Mouse (Mus musculus): ENCODE data around the gene Spag9. TPM values are rescaled to one million over a fixed set of nuclear protein-coding genes. Genes with fewer than 3 reads are reported as not detected.
A peak's percentile ranks its signal among the peaks of the same experiment; 100 is the strongest.

Spag9 gene
- polyA plus RNA-seq, 1 experiment = 126 TPM

DNA sequence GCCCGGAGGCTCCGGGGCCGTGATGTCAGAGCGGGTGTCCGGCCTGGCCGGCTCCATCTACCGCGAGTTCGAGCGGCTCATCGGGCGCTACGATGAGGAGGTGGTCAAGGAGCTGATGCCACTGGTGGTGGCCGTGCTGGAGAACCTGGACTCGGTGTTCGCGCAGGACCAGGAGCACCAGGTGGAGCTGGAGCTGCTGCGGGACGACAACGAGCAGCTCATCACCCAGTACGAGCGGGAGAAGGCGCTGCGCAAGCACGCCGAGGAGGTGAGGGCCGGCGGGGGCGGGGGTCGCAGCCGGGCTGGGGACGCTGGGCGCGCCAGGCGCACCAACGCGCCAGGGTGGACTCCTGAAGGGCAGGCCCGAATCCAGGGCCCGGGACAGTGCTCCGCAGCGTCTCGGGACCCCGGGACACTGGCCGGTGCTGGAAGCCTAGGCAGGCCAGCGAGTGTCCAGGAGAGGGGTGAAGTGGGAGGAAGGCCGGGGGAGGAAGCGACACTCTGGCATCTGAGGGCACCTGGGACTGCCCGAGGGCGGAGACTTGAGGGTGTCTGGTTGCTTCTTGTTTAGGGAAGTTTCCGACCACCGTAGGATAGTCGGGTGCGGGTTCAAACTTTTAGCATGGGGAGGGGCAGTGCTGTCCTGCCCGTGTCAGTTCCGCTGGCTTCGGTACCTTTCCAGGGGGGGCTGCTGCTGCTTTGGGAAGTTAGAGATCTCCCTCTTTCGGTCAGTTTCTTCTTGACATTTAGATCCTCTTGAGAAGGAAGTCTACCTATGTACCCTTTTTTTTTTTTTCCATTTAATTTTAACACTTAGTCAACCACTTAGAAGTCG, 632 bp downstream of the Spag9 start:
- H3K4me1 ChIP-seq (ENCODE audit: control insufficient read depth, insufficient read depth, low read length) = peaks cover 4% of the 10 kb centered on the region; the same call in 1 of the 2 replicates
- peak overlapping the region; percentile 69 for H3K4me3 ChIP-seq (ENCODE audit: insufficient read depth, low read length)
- peak overlapping the region; percentile 26 for H3K27ac ChIP-seq (ENCODE audit: insufficient read depth, low read length)
- TF ChIP-seq POLR2A (IDR thresholded peaks at IDR 0.05; ENCODE audit: extremely low read depth, insufficient read depth, low read length) (no peak), CTCF (IDR thresholded peaks at IDR 0.05; ENCODE audit: extremely low read depth, insufficient read depth, low read length) (no peak)

DNA sequence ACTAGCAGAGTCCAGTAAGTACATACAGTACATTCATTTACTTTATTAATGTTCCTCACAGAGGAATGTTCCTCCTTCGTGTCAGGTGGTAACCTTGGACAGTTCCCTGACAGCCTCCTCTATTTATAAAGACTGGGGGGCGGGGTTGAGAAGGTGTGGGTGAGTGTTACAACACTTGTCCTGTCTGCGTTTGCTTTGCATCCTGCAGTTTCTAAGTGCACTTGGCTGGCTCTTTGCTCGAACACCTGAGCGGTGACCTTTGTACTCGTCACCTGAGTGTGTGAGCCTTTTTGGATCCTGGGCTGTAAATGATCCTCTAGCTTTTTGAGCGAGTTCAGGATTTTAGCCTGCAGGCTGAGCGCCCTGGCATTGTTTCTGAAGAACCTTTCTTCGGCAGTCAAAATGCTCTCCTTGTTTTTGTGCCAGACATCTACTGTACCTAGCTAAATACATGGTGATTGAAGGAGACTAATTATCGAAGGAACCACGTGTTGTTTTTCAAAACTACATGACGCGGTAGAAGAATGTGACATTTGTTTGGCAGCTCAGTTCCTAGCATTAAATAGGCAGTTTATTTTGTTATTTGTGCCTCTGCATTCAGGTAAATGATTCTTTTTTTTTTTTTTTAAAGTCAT, 1.4 kb downstream of the Spag9 start:
- Histone ChIP-seq H3K4me3 (ENCODE audit: insufficient read depth, low read length) (peak overlapping the region; percentile 69), H3K27ac (ENCODE audit: insufficient read depth, low read length) (no peak overlapping the region), H3K4me1 (ENCODE audit: control insufficient read depth, insufficient read depth, low read length) (peaks cover 4% of the 10 kb centered on the region; the same call in 1 of the 2 replicates)
- TF ChIP-seq CTCF (IDR thresholded peaks at IDR 0.05; ENCODE audit: extremely low read depth, insufficient read depth, low read length) (no peak), POLR2A (IDR thresholded peaks at IDR 0.05; ENCODE audit: extremely low read depth, insufficient read depth, low read length) (no peak)

DNA sequence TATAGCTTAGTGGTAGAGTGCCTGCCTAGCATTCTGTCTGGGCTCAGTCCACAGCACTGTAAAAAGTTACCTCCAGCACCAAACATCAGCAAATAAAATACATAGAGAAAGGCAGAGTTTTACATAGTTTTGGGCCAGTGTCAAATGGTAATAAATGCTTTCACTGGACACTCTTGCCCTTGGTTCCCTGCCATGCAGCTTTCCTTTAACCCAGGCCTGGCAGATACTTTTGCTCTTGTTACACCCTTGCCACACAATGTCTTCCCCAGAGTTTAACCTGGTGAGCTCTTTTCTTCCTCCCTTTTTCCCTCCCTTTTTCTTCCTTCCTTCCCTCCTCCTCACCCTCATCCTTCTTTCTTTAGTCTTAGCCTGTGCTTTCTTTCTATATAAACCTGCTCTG, 3.4 kb downstream of the Spag9 start:
- no peak for TF ChIP-seq POLR2A (IDR thresholded peaks at IDR 0.05; ENCODE audit: extremely low read depth, insufficient read depth, low read length)
- TF ChIP-seq CTCF (IDR thresholded peaks at IDR 0.05; ENCODE audit: extremely low read depth, insufficient read depth, low read length) = no peak
- no peak overlapping the region for H3K27ac ChIP-seq (ENCODE audit: insufficient read depth, low read length)
- peaks cover 4% of the 10 kb centered on the region; the same call in 1 of the 2 replicates for H3K4me1 ChIP-seq (ENCODE audit: control insufficient read depth, insufficient read depth, low read length)
- H3K4me3 ChIP-seq (ENCODE audit: insufficient read depth, low read length) = no peak overlapping the region

DNA sequence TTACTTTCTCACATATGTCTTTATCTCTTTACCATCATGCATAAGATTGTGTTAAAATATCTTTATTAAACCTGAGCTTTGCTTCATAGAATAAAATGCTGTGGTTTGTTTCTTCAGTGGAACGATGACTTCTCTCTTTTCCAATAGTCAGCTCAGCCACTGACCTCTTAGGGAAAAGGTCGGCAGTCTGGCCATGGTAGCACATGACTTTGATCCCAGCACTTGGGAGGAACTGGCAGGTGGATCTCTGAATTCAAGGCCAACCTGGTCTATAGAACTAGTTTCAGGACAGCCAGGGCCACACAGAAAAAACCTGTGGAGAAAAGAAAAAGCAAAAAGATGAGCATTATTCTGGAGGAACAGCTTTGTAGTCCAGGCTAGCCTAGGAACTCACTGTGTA, 7.5 kb downstream of the Spag9 start:
- H3K4me1 ChIP-seq (ENCODE audit: control insufficient read depth, insufficient read depth, low read length) = no peaks in the 10 kb centered on the region; the same call in 1 of the 2 replicates
- no peak overlapping the region for H3K4me3 ChIP-seq (ENCODE audit: insufficient read depth, low read length)
- no peak overlapping the region for H3K27ac ChIP-seq (ENCODE audit: insufficient read depth, low read length)
- no peak for TF ChIP-seq CTCF (IDR thresholded peaks at IDR 0.05; ENCODE audit: extremely low read depth, insufficient read depth, low read length)
- no peak for TF ChIP-seq POLR2A (IDR thresholded peaks at IDR 0.05; ENCODE audit: extremely low read depth, insufficient read depth, low read length)

DNA sequence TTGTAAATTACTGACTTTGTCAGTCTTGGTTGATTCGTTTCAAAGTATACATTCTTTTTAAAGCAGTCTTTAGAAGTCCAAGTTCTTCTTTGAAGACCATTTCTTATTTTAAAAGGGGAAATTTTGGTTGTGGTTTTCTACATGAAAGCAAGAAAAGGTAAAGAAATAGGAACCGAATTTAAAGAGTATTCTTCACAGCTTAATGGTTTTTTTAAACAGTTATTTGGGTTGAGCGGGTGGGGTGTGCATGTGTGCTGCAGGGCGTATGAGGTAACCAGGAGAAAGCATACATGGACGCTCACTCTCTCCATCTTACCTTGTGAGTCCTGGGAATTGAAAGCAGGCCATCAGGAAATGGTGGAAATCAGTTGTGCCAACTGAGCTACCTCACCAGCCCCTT, 23.2 kb downstream of the Spag9 start:
- H3K27ac ChIP-seq (ENCODE audit: insufficient read depth, low read length) = no peak overlapping the region
- H3K4me3 ChIP-seq (ENCODE audit: insufficient read depth, low read length) = no peak overlapping the region
- H3K4me1 ChIP-seq (ENCODE audit: control insufficient read depth, insufficient read depth, low read length) = no peaks in the 10 kb centered on the region
- no peak for TF ChIP-seq POLR2A (IDR thresholded peaks at IDR 0.05; ENCODE audit: extremely low read depth, insufficient read depth, low read length)
- TF ChIP-seq CTCF (IDR thresholded peaks at IDR 0.05; ENCODE audit: extremely low read depth, insufficient read depth, low read length) = no peak

DNA sequence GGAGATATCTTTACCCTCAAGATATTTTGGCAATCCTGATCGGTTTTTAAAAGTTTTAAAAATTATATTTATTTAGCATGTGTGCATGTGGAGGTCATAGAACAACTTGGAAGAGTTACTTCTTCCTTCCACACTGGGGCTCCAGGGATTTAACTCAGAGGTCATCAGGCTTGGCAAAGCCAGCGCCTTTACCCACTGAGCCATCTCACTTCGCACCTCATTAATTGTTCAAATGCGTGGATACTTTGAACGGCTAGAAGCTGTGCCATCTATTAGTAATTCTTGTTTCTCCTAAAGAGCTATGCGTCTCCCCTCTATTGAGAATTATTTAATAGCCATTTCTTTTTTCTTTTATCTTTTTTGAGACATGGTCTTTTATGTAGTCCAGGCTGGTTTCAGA, 24.5 kb downstream of the Spag9 start:
- H3K4me3 ChIP-seq (ENCODE audit: insufficient read depth, low read length) = no peak overlapping the region
- no peak for TF ChIP-seq POLR2A (IDR thresholded peaks at IDR 0.05; ENCODE audit: extremely low read depth, insufficient read depth, low read length)
- no peak for TF ChIP-seq CTCF (IDR thresholded peaks at IDR 0.05; ENCODE audit: extremely low read depth, insufficient read depth, low read length)
- H3K27ac ChIP-seq (ENCODE audit: insufficient read depth, low read length) = no peak overlapping the region
- H3K4me1 ChIP-seq (ENCODE audit: control insufficient read depth, insufficient read depth, low read length) = no peaks in the 10 kb centered on the region

DNA sequence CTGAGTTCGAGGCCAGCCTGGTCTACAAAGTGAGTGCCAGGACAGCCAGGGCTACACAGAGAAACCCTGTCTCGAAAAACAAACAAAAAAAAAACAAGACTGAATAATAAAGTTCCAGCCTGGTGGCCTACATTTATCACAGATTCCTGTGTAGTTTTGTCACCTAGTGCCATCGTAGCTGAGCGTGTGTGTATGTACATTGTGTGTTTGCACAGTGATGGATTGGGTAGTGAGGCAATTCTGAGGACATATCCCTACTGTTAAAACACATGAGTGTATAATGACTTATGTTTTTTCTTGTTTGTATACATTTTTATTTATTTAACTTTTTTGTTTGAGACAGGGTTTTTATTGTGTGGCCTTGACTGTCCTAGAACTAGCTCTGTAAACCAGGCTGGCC, 30.4 kb downstream of the Spag9 start:
- Histone ChIP-seq H3K4me1 (ENCODE audit: control insufficient read depth, insufficient read depth, low read length) (no peaks in the 10 kb centered on the region), H3K4me3 (ENCODE audit: insufficient read depth, low read length) (no peak overlapping the region), H3K27ac (ENCODE audit: insufficient read depth, low read length) (no peak overlapping the region)
- TF ChIP-seq CTCF (IDR thresholded peaks at IDR 0.05; ENCODE audit: extremely low read depth, insufficient read depth, low read length) = no peak
- no peak for TF ChIP-seq POLR2A (IDR thresholded peaks at IDR 0.05; ENCODE audit: extremely low read depth, insufficient read depth, low read length)

DNA sequence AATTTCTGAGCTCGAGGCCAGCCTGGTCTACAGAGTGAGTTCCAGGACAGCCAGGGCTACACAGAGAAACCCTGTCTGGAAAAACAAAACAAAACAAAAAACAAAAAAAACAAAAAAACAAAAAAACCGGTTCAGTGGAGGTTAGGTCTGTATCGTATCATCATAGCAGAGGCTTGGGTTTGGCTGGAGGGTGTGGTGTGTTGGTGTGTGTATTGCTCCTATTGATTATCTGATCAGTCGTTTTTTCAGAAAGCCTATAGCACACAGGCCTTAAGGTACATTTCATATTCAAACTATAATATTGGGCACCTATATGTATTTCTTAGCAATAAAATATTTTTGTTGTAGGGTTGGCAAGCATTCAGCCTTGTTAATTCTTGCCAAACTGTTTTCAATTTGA, 36.2 kb downstream of the Spag9 start:
- Histone ChIP-seq H3K4me3 (ENCODE audit: insufficient read depth, low read length) (no peak overlapping the region), H3K27ac (ENCODE audit: insufficient read depth, low read length) (no peak overlapping the region), H3K4me1 (ENCODE audit: control insufficient read depth, insufficient read depth, low read length) (no peaks in the 10 kb centered on the region)
- TF ChIP-seq CTCF (IDR thresholded peaks at IDR 0.05; ENCODE audit: extremely low read depth, insufficient read depth, low read length) (no peak), POLR2A (IDR thresholded peaks at IDR 0.05; ENCODE audit: extremely low read depth, insufficient read depth, low read length) (no peak)

DNA sequence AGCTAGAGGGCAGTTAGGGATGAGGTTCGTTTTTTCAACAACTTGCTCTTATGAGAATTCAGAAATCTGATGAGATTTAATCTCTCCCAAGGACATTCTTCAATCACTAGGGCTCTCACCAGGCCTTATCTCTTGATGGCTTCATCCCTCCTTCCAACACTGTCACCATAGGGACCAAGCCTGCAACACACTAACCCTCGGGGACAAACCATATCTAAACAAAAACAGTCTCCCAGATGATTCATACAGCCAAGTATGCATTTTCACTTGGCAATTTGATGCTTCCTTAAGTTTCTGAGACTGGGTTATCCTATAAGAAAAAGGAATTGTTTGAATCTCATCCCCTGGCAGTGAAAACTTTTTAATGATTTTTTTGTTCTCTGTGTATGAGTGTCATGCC, 37.1 kb downstream of the Spag9 start:
- no peak overlapping the region for H3K27ac ChIP-seq (ENCODE audit: insufficient read depth, low read length)
- TF ChIP-seq POLR2A (IDR thresholded peaks at IDR 0.05; ENCODE audit: extremely low read depth, insufficient read depth, low read length) = no peak
- H3K4me1 ChIP-seq (ENCODE audit: control insufficient read depth, insufficient read depth, low read length) = no peaks in the 10 kb centered on the region
- no peak overlapping the region for H3K4me3 ChIP-seq (ENCODE audit: insufficient read depth, low read length)

DNA sequence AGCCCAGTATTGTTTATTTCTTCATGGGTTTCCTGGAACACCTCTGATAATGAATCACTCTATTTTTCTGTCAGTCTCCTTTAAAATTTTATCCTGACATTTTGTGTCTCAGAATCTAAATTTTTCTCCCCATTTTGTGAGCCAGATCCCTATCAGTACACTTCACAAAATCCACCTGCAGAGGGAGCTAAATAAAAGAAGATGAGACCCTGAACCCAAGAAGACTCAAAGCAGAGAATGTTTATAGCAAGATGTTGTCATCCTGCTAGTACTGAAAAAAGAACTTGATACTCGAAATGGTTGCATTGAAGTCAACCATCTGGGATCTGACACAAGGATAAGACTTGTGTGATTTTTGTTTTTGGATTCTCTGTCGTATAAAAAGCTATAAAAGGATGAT, 40.1 kb downstream of the Spag9 start:
- Histone ChIP-seq H3K27ac (ENCODE audit: insufficient read depth, low read length) (no peak overlapping the region), H3K4me1 (ENCODE audit: control insufficient read depth, insufficient read depth, low read length) (no peaks in the 10 kb centered on the region; the same call in 1 of the 2 replicates), H3K4me3 (ENCODE audit: insufficient read depth, low read length) (no peak overlapping the region)
- TF ChIP-seq CTCF (IDR thresholded peaks at IDR 0.05; ENCODE audit: extremely low read depth, insufficient read depth, low read length) (no peak), POLR2A (IDR thresholded peaks at IDR 0.05; ENCODE audit: extremely low read depth, insufficient read depth, low read length) (no peak)
